Mouse (Mus musculus): Measurements from ENCODE around the gene Gpat2. TPM values are rescaled to one million over a fixed set of nuclear protein-coding genes. Genes with fewer than 3 reads are reported as not detected.

Gene Gpat2
- 53.2 and 63.0 TPM in 2 replicates for polyA plus RNA-seq (2012; rRNA removed)

DNA sequence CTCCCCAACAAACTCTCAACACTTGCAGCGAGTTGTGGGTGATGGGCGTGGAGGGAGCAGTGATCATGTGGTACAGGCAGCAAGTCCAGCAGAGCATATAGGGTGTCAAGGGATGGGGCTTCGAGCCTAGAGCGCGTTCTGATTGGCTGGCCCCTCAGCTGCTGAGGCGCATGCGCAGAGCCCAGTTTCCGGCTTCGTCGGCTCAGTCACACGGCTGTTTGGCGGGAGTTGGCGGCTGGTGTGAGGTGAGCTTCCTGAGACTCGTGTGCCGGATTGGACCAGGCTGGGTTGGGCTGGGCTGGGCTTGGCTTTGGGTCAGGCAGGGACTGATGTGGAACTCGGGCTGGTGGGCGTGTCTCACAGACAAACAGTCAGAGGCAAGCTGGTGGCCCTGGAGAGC lies at the start of gene Gpat2:
TSS of gene Gpat2 (plus strand) at position 223 of the 400 bp plus-strand sequence.
- peaks cover 9% of the 10 kb centered on the region for H3K4me1 ChIP-seq (ENCODE audit: control insufficient read depth, insufficient read depth, low read length)
- H3K27ac ChIP-seq (ENCODE audit: control insufficient read depth, insufficient read depth, low read depth, low read length) = peak within 1 kb of the TSS; percentile 95
- peak within 1 kb of the TSS; percentile 99 for H3K4me3 ChIP-seq (ENCODE audit: control insufficient read depth, low read depth, low read length)
- TF ChIP-seq POLR2A (IDR thresholded peaks at IDR 0.05; ENCODE audit: control insufficient read depth, low read depth, low read length) = peak; percentile 80; the same call in 1 of the 2 replicates
- TF ChIP-seq CTCF (IDR thresholded peaks at IDR 0.05; ENCODE audit: control insufficient read depth, insufficient read depth, insufficient replicate concordance, low read depth, low read length) = no peak
- H3K36me3 ChIP-seq (ENCODE audit: control insufficient read depth, insufficient read depth, low read length) = no peaks in the 10 kb centered on the region; the same call in 1 of the 2 replicates
- no peaks in the 10 kb centered on the region for H3K27me3 ChIP-seq (ENCODE audit: control insufficient read depth, insufficient read depth, low read length)

DNA sequence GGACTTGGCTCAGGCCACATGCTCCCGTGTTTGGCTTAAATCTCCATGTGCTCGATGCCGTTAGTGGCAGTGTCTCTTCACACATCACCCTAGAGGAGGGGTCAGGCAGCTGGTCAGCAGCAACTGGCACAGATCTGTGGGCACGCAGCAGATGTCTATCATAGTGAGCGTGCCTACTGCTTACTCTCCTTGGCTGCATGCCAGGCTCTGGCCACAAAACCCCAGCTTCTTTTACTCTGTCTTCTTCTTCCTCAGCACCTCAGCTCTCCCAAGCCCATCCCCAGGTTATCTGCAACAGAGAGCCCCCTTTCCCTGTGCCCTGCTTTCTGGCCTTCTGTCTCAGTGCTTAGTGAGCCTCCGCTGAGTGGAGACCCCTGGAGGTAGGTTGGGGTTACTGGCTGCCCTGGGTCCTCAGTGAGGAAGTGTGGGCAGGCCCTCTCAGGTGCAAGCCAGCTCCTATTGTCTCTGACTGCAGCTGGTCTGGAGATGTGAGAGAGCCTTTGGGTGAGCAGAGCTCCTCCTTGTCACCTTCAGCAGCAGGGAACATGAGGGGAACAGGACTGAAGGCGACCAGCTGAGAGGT lies 49.1 kb upstream of the Gpat2 start:
- Histone ChIP-seq H3K27ac (ENCODE audit: control insufficient read depth, insufficient read depth, low read depth, low read length) (no peak overlapping the region), H3K36me3 (ENCODE audit: control insufficient read depth, insufficient read depth, low read length) (no peaks in the 10 kb centered on the region), H3K27me3 (ENCODE audit: control insufficient read depth, insufficient read depth, low read length) (no peaks in the 10 kb centered on the region), H3K4me1 (ENCODE audit: control insufficient read depth, insufficient read depth, low read length) (peaks cover 2% of the 10 kb centered on the region; the same call in 1 of the 2 replicates), H3K4me3 (ENCODE audit: control insufficient read depth, low read depth, low read length) (no peak overlapping the region)
- TF ChIP-seq POLR2A (IDR thresholded peaks at IDR 0.05; ENCODE audit: control insufficient read depth, low read depth, low read length) (no peak), CTCF (IDR thresholded peaks at IDR 0.05; ENCODE audit: control insufficient read depth, insufficient read depth, insufficient replicate concordance, low read depth, low read length) (no peak)

DNA sequence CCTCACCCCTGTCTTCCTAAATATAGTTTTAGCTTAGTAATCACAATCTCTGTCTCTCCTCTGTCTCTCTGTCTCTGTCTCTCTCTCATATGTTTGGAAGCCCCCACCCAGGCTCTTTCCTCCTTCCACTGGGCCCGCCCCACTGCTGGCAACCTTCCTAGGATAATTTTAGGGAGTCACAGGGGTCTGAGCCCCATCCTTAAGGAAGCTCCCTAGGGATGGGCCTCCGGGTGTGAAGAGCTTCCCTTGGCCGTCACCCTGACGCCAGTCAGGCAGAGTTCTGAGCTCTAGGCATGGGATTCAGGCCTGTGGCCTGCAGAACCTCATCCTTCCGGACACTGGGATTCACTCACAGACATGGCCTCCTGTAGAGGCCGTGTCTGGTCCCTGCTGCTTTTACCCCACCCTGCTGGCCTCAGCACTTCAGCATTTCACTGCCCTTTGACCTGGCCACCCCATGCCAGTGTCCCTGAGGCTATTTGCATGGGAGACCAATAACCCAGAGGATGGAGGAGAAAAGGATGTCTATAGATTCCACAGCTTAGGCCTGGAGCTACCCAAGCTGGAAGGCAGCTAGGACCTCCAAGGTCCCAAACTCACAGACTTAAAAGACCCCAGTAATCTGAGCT lies 48.5 kb upstream of the Gpat2 start:
- no peaks in the 10 kb centered on the region for H3K36me3 ChIP-seq (ENCODE audit: control insufficient read depth, insufficient read depth, low read length)
- no peak overlapping the region for H3K4me3 ChIP-seq (ENCODE audit: control insufficient read depth, low read depth, low read length)
- H3K27ac ChIP-seq (ENCODE audit: control insufficient read depth, insufficient read depth, low read depth, low read length) = no peak overlapping the region
- TF ChIP-seq POLR2A (IDR thresholded peaks at IDR 0.05; ENCODE audit: control insufficient read depth, low read depth, low read length) (no peak), CTCF (IDR thresholded peaks at IDR 0.05; ENCODE audit: control insufficient read depth, insufficient read depth, insufficient replicate concordance, low read depth, low read length) (no peak)
- H3K27me3 ChIP-seq (ENCODE audit: control insufficient read depth, insufficient read depth, low read length) = no peaks in the 10 kb centered on the region
- peaks cover 2% of the 10 kb centered on the region; the same call in 1 of the 2 replicates for H3K4me1 ChIP-seq (ENCODE audit: control insufficient read depth, insufficient read depth, low read length)

GRCm38 (mm10) chr2:127377942-127378610 lies 46.9 kb upstream of the Gpat2 start:
- H3K27ac ChIP-seq (ENCODE audit: control insufficient read depth, insufficient read depth, low read depth, low read length) = no peak overlapping the region
- no peaks in the 10 kb centered on the region for H3K27me3 ChIP-seq (ENCODE audit: control insufficient read depth, insufficient read depth, low read length)
- H3K4me3 ChIP-seq (ENCODE audit: control insufficient read depth, low read depth, low read length) = no peak overlapping the region
- no peak for TF ChIP-seq POLR2A (IDR thresholded peaks at IDR 0.05; ENCODE audit: control insufficient read depth, low read depth, low read length)
- TF ChIP-seq CTCF (IDR thresholded peaks at IDR 0.05; ENCODE audit: control insufficient read depth, insufficient read depth, insufficient replicate concordance, low read depth, low read length) = no peak
- H3K4me1 ChIP-seq (ENCODE audit: control insufficient read depth, insufficient read depth, low read length) = no peaks in the 10 kb centered on the region
- no peaks in the 10 kb centered on the region for H3K36me3 ChIP-seq (ENCODE audit: control insufficient read depth, insufficient read depth, low read length)

- Histone ChIP-seq H3K36me3 (ENCODE audit: control insufficient read depth, insufficient read depth, low read length) (no peaks in the 10 kb centered on the region), H3K27ac (ENCODE audit: control insufficient read depth, insufficient read depth, low read depth, low read length) (no peak overlapping the region)
- TF ChIP-seq CTCF (IDR thresholded peaks at IDR 0.05; ENCODE audit: control insufficient read depth, insufficient read depth, insufficient replicate concordance, low read depth, low read length) = no peak
- TF ChIP-seq POLR2A (IDR thresholded peaks at IDR 0.05; ENCODE audit: control insufficient read depth, low read depth, low read length) = no peak
Measured at GRCm38 (mm10) chr2:127378611-127378990, 46.4 kb upstream of the Gpat2 start.

GRCm38 (mm10) chr2:127379250-127379649 lies 45.7 kb upstream of the Gpat2 start:
- TF ChIP-seq POLR2A (IDR thresholded peaks at IDR 0.05; ENCODE audit: control insufficient read depth, low read depth, low read length) = no peak
- no peak for TF ChIP-seq CTCF (IDR thresholded peaks at IDR 0.05; ENCODE audit: control insufficient read depth, insufficient read depth, insufficient replicate concordance, low read depth, low read length)
- H3K27me3 ChIP-seq (ENCODE audit: control insufficient read depth, insufficient read depth, low read length) = no peaks in the 10 kb centered on the region
- H3K27ac ChIP-seq (ENCODE audit: control insufficient read depth, insufficient read depth, low read depth, low read length) = no peak overlapping the region
- H3K4me3 ChIP-seq (ENCODE audit: control insufficient read depth, low read depth, low read length) = no peak overlapping the region
- no peaks in the 10 kb centered on the region for H3K4me1 ChIP-seq (ENCODE audit: control insufficient read depth, insufficient read depth, low read length)
- no peaks in the 10 kb centered on the region for H3K36me3 ChIP-seq (ENCODE audit: control insufficient read depth, insufficient read depth, low read length)

More at GRCm38 (mm10) chr2:127378611-127378990, 46.4 kb upstream of the Gpat2 start:
- Histone ChIP-seq H3K27me3 (ENCODE audit: control insufficient read depth, insufficient read depth, low read length) (no peaks in the 10 kb centered on the region), H3K4me3 (ENCODE audit: control insufficient read depth, low read depth, low read length) (no peak overlapping the region), H3K4me1 (ENCODE audit: control insufficient read depth, insufficient read depth, low read length) (no peaks in the 10 kb centered on the region)

GRCm38 (mm10) chr2:127383881-127384280 lies 41.1 kb upstream of the Gpat2 start:
- Histone ChIP-seq H3K27ac (ENCODE audit: control insufficient read depth, insufficient read depth, low read depth, low read length) (no peak overlapping the region), H3K4me1 (ENCODE audit: control insufficient read depth, insufficient read depth, low read length) (no peaks in the 10 kb centered on the region), H3K27me3 (ENCODE audit: control insufficient read depth, insufficient read depth, low read length) (no peaks in the 10 kb centered on the region), H3K36me3 (ENCODE audit: control insufficient read depth, insufficient read depth, low read length) (no peaks in the 10 kb centered on the region), H3K4me3 (ENCODE audit: control insufficient read depth, low read depth, low read length) (no peak overlapping the region)
- no peak for TF ChIP-seq CTCF (IDR thresholded peaks at IDR 0.05; ENCODE audit: control insufficient read depth, insufficient read depth, insufficient replicate concordance, low read depth, low read length)
- no peak for TF ChIP-seq POLR2A (IDR thresholded peaks at IDR 0.05; ENCODE audit: control insufficient read depth, low read depth, low read length)

Data from testis, adult 2 months (tissue).